Mouse (Mus musculus): ENCODE measurements around the gene Prkd3.

Prkd3 gene

DNA sequence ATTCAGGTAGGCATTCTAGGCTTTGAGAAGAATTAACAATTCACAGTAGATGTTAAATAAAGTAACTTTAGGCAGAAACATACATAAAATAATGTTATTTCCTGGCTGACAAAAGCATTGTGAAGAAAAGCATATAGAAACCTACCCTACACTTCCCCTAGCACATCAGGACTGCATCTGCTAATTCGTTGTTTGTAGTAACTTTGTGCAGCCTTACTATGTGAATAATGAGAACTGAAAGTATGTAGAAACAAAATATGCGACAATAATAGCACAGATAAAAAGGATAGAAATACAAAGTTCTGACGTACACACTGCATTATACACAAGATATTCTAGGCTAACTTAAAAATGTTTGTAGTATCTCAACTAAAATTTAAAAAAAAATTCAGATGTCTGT lies 21.4 kb downstream of the Prkd3 start:
- DNase-seq: no peak

DNA sequence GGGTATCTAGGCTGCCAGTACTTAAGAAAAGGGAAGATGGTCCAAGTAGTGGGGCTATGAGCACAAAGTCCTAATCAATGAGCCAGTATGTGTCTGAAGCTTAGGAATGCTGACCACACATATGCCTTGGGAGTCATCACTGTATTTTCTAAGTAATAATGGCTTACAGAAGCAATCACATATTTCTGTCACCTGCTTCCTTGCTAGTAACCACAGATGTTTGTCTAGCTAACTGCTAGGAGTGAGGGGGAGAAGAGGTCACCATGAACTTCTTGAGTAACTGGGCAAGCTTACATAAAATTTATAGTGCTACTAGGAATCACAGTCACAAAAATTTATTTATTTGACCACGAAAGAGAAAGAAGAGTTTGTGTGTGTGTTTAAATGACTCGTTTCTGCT lies 22.5 kb downstream of the Prkd3 start:
- DNase-seq: no peak

DNA sequence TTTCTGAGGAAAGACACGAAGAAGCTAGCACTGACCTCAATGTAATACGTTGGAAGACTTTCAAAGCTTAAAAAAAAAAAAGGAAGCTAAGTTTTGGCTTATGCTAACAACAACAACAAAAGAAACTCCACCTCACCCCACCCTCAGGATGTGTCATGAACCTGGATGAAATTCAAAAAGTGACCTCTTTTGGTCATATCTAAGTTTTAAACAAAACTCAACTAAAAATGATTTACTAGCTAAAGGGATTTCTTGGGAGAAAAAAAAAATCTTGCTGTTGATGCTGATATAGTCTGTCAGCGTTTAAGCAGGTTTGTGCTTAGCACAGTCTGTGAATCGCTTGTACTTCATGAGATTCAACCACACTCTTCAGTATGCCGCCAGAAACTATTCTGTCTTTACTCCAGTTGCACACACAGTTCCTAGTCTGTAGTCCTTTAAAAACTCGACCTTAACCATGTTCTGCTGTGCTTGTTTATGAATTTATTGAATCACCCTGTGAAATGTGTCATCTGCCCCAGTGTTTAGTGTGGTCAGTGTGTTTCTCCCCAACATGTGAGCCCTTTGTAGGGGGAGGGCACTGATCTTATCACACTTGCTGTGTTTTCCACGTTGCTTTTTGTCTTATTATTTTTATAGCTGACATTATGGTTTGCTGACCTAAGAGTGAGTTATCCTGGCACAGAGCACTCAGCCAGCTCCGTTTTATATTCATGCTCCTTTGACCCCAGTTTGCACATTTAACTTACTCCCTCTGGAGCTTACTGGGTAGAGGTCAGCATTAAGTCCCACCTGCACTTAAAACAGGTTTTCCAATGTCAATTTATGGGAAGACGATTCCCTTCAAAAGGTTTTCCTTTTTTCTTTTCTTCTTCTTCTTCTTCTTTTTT lies 25.4 kb downstream of the Prkd3 start:
- DNase-seq: no peak

GRCm38 (mm10) chr17:78994382-78994781 lies 26.2 kb downstream of the Prkd3 start:
- DNase-seq: no peak

- no peak for DNase-seq
These were observed 26.9 kb downstream of the Prkd3 start for GRCm38 (mm10) chr17:78993670-78994069.

- no peak for DNase-seq
These were observed 28.2 kb downstream of the Prkd3 start for GRCm38 (mm10) chr17:78992303-78993027.

GRCm38 (mm10) chr17:78991549-78991948 lies 29.1 kb downstream of the Prkd3 start:
- no peak for DNase-seq

- no peak for DNase-seq
These were observed 31.6 kb downstream of the Prkd3 start for GRCm38 (mm10) chr17:78989015-78989414.

- no peak for DNase-seq
These were observed 36.9 kb downstream of the Prkd3 start for GRCm38 (mm10) chr17:78983736-78984135.

GRCm38 (mm10) chr17:78983166-78983565 lies 37.5 kb downstream of the Prkd3 start:
- no peak for DNase-seq

DNA sequence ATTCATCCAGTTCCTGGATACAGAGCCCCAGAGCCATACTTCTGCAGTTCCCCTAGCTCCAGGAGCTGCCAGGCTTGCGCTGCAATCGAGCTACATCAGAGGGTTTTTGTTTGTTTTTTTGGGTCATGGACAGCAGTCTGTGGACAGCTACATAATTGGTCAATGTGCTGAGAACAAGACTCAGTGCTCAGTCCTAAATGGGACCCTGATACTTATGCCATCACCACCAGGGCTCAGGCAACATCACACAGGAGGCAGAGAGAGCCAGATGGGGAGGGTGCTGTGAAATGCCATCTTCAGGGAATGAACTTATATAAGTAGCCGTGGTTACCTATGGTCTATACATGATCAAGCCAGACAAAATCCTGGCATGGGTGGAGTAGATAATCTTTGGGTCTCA lies 52.1 kb downstream of the Prkd3 start:
- no peak for DNase-seq

GRCm38 (mm10) chr17:78966092-78966883 lies 54.3 kb downstream of the Prkd3 start:
- DNase-seq: no peak

DNA sequence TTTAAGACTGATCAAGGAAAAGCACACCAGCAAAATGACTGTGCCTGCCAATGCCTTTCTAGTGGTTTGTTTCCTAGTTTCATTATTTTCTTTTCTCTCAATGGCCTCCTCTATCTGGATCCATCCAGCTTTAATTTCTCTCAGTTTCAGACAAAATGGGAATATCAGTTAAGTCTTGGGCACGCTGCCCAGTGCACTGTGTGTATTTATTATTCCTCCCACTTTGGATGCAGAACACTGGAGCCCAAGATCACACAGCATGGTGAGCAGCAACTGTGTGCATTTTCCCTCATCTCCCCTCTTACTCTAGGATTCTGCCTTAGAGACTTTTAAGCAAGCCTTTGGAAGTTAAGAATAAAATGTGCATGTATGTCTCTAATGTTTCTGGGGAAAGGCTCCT lies 56.2 kb downstream of the Prkd3 start:
- no peak for DNase-seq

DNA sequence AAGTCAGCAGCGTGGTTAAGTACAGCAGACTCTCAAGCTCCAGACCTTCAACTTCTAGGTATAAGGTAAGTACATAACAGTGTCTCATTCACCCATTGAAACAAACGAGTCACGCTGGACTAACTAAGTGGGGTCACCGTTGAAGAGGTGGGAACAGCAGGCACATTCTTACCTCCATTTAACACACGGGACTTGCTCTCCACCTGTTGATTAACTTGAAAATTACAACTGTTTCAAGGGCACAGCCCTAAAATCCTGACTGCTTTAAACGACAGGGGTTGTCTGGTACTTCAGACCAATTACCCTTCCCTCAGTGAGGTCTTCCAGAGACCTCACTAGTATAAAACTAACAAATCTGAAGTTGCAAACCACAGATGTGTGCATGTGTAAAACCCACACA lies 61.1 kb downstream of the Prkd3 start:
- no peak for DNase-seq

DNA sequence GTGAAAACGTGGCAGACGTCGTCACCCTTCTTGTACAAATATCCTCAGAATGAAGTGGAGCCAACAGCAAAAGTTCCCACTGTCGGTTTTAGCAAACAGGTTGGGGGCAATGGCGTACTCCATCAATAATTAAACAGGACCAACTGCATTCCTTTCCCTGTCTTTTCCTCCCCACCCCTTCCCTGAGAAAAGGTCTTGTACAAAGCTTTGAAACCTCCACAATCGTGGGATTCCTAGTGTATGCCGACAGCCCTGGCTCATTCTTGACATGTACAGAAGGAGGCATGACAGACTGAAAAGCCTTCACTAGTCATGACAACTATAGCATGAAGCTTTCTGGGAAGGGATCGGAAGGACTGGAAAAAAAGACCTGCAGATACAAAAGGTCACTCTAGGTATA lies 67.4 kb downstream of the Prkd3 start:
- no peak for DNase-seq

DNA sequence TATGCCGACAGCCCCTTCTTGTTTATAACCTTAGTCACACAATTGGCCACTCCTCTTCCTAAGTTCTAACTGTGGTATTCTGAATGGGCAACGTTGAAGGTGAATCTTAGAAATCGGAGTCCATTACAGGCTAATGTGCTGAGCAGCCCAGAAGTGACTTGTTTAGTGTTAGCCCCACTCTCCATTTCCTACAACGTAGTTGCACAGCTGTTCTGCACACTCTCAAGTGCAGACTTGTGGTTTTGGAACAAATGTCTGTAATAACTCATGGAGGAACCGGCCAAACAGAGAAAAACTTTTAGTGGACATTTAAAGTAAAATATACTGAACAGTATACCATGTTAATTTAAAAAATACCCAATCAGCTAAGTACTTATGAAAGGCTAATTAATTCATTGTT lies 68.5 kb downstream of the Prkd3 start:
- no peak for DNase-seq

- DNase-seq: no peak
These were observed 69.4 kb downstream of the Prkd3 start for GRCm38 (mm10) chr17:78951225-78951624.

DNA sequence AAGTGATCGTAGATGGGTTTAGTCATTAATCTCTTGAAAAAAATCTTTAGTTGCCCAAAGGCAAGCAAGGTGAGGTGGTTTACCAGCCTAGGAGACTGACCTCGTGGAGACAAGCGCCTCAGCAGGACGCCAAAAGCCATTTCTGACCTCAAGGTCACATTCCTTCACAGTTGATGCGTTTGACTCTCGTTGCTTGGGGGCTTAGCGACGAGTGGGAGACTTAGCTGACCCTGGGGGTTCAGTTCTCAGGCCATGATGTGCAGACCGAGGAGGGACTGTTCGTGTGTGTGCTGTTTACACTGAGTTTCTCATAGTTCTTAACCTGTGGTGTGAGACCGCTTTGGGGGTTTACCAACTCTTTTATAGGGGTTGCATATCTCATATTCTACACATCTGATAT lies 78.0 kb downstream of the Prkd3 start:
- DNase-seq: no peak

- DNase-seq: no peak
These were observed 81.7 kb downstream of the Prkd3 start for GRCm38 (mm10) chr17:78938927-78939326.

GRCm38 (mm10) chr17:78937229-78937853 lies 83.3 kb downstream of the Prkd3 start:
- DNase-seq: no peak

DNA sequence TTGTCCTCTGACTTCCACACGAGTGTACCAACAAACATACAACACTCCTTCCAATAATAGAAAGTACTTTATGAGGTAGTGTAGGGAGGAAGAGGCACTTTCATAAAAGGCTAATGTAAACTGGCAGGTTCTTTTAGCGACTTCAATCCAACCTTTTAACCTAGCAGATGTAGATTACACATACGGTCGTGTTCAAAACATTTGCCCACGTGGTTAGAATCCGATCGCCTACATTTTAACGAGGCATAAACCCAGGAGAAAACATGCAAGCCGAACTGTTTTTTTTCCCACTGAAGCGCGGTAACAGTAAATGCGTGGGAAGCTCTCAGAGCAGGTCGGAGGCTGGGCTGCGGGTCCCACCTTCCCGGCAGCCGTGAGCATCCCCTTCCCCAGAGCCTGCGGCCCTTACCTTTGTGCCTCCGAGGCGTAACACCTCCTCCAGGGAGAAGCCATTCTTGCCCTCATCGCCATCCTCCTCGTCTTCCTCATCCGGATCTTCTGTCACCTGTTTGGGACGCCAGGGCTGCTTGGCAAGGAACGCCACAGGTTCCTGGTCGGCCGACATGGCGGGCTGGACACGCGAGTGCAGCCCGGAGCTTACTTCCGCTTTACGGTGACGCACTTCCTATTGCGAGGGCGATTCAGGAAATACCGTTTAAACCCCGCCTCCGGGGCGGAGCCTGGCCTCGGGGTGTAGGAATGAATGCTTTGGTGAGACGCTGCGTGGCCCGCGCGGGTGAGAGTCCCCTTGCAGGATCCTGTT lies 84.0 kb downstream of the Prkd3 start, which contains the start of the genes Cebpz and Ndufaf7:
TSS of gene Cebpz (minus strand) at position 601 of the 763 bp plus-strand sequence.
TSS of gene Ndufaf7 (plus strand) at position 671 of the 763 bp plus-strand sequence.
- DNase-seq: peak; percentile 98

DNA sequence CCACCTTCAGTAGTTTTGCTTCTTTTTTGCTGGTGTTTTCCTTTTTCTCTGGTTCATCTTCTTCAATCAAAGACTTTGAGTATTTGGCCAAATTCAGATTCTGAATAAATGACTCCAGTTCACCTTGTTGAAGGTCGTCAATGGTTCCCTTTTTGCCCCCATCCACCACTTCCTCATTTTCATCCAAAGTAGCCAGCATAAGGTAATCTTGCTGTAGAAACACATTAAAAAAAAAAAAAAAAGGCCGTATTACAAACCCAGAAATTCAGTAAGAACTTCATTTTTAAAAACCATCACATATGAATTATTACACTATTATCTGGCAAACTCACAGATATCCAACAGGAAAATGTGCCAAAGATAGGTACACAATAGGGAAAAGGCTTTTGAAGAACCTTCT lies 84.8 kb downstream of the Prkd3 start:
- DNase-seq: no peak
